Mouse (Mus musculus) T-helper 1 cell (primary cell): ENCODE results near the gene Pars2.

ENCODE experiments used
- in situ Hi-C: fragments of 300-600 bp; cut with MboI, MseI; formaldehyde crosslinking; loops from one replicate; pipeline ENCODE4 v1.15.1; 2025; ENCODE audit warnings: high pct_unique_total_duplicates

Gene Pars2

GRCm38 (mm10) chr4:106703956-106704355, 53.1 kb downstream of the Pars2 start:
- in situ Hi-C loops = no loop called here

GRCm38 (mm10) chr4:106704416-106704815, 53.5 kb downstream of the Pars2 start:
- in situ Hi-C loops = no loop called here
